Mouse (Mus musculus) kidney, postnatal 0 days (tissue): Measurements from ENCODE around the gene Il1rn. TPM values are rescaled to one million over a fixed set of nuclear protein-coding genes. Genes with fewer than 3 reads are reported as not detected.

Experiments
- ATAC-seq: fragments of 200-750 bp; cut with Nextera tagmentation; replicated peaks from 2 replicates; pipeline ENCODE4 v1.8.0; 2017; ENCODE audit warnings: low read depth, moderate number of reproducible peaks, moderate TSS enrichment, moderate library complexity; ENCODE audit not compliant: low FRiP score
- DNase-seq: peaks from one replicate; pipeline ENCODE4 v3.0.0-alpha.2; 2016; ENCODE audit warnings: low spot score
- H3K27ac ChIP-seq: fragments of 300-500 bp; sonication (generic); 2 replicates; pipeline ENCODE4 v1.5.1; 2014; ENCODE audit warnings: mild to moderate bottlenecking
- H3K27me3 ChIP-seq: fragments of 300-500 bp; sonication (generic); 2 replicates; pipeline ENCODE4 v1.6.1; 2014; ENCODE audit warnings: low read length, mixed read lengths; ENCODE audit not compliant: insufficient read depth
- H3K36me3 ChIP-seq: fragments of 300-500 bp; sonication (generic); 2 replicates; pipeline ENCODE4 v1.6.1; 2014; ENCODE audit warnings: low read length, mixed read lengths; ENCODE audit not compliant: insufficient read depth
- H3K4me1 ChIP-seq: fragments of 300-500 bp; sonication (generic); replicated peaks from 2 replicates; pipeline ENCODE4 v1.6.1; 2014; ENCODE audit warnings: antibody characterized with exemption, low read length, mixed read lengths; ENCODE audit not compliant: insufficient read depth
- H3K4me2 ChIP-seq: fragments of 300-500 bp; sonication (generic); 2 replicates; pipeline ENCODE4 v1.6.1; 2014; ENCODE audit warnings: mild to moderate bottlenecking, low read length, moderate library complexity, mixed read lengths
- H3K4me3 ChIP-seq: fragments of 300-500 bp; sonication (generic); replicated peaks from 2 replicates; pipeline ENCODE4 v1.5.1; 2014; ENCODE audit warnings: low read depth, low read length
- H3K9ac ChIP-seq: fragments of 300-500 bp; sonication (generic); 2 replicates; pipeline ENCODE4 v1.6.1; 2014; ENCODE audit warnings: low read depth, low read length
- H3K9me3 ChIP-seq: fragments of 300-500 bp; sonication (generic); replicated peaks from 2 replicates; pipeline ENCODE4 v1.6.1; 2016; ENCODE audit warnings: low read length, inconsistent platforms, mixed read lengths
- CTCF ChIP-seq: IDR thresholded peaks from 2 replicates; pipeline ENCODE4 v1.5.1; 2016; ENCODE audit warnings: antibody characterized with exemption, low read depth, mild to moderate bottlenecking, moderate library complexity
- WGBS: fragments of 180-500 bp; shearing (Covaris S2); extraction: QIAGEN DNeasy Blood & Tissue Kit; methylation state at CpG from one replicate; pipeline ENCODE4 v1.1.7; 2014; 5-methylcytosine and 5-hydroxymethylcytosine counted together
- polyA plus RNA-seq: library from polyadenylated mRNA; unstranded; fragments of >200 nt; fragmentation: Nextera tagmentation; extraction: Ambion mirVana; gene quantifications from 2 replicates; pipeline ENCODE4 v1.2.1, GENCODE M21; 2015

Gene Il1rn
- polyA plus RNA-seq, 1 experiment from 2014 or later = 0.92 TPM

DNA sequence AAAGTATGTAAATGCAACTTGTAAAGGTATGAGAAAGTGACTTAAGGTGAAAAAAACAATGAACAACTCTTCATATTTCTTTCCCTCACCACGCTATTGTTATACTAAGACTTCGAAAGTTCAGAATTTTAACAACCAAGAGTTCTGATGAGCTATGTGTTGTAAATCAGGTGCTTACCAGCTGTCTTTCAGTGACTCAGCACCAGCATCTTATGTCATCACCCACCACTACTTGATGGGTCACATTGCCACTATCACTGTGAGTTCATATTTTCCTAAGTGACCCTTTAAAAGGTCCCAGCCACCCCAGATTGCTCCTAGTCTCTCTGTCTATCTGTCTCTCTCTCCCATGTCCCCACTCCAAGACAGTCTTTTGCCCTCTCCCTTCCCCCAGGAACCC, 16.4 kb downstream of the Il1rn start:
- Histone ChIP-seq H3K4me3 (no peak overlapping the region), H3K4me2 (no peak overlapping the region), H3K36me3 (no peaks in the 10 kb centered on the region), H3K27me3 (no peaks in the 10 kb centered on the region), H3K9ac (no peak overlapping the region), H3K27ac (no peak overlapping the region), H3K9me3 (no peaks in the 10 kb centered on the region), H3K4me1 (no peaks in the 10 kb centered on the region)
- TF ChIP-seq CTCF = no peak
- DNase-seq (no peak), ATAC-seq (no peak)
- WGBS = 90% methylated on average over 2 of the region's 2 CpGs

DNA sequence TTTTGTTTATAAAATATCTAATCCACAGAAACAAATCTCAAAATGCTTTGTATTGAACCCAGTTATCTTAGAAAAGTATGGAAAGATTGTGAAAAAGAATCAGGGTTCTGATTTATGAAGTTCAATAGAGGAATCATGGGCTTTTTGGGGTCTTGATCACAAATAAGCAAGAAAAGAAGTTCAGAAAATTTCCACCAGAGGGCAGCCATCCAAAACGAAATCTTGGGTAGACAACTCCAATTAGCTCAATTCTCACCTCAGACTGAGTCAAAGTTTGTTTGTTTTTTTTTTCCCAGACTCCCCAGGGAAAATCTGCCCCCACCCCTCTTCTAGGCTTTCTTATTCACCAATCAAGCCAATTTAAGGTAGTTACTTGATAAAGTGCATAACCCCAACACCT, 21.0 kb downstream of the Il1rn start:
- DNase-seq = peak; percentile 47
- Histone ChIP-seq H3K27ac (no peak overlapping the region), H3K4me3 (no peak overlapping the region), H3K27me3 (no peaks in the 10 kb centered on the region), H3K9me3 (no peaks in the 10 kb centered on the region), H3K36me3 (no peaks in the 10 kb centered on the region), H3K4me1 (no peaks in the 10 kb centered on the region), H3K4me2 (no peak overlapping the region), H3K9ac (no peak overlapping the region)
- TF ChIP-seq CTCF = peak; percentile 71
- ATAC-seq = no peak
- 0% methylated on average over 1 of the region's 1 CpGs for WGBS

DNA sequence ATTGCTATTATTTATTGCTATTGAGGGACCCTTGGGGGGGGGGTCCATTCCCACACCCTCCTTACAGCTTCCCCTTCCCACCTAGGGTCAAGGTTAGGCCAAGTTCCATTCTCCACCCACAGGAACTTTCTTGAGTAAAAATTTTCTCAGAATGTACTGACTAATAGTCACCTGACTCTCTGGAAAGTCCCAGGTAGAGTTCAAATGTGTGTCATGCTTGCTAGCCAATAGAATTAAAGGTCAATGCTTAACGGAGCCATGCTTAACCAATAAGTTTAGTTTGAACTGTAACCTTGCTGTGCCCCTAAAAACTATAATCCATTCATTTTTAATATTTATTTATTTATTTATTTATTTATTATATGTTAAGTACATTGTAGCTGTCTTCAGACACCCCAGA, 22.7 kb downstream of the Il1rn start:
- no peak for DNase-seq
- Histone ChIP-seq H3K36me3 (no peaks in the 10 kb centered on the region), H3K9me3 (no peaks in the 10 kb centered on the region), H3K4me2 (no peak overlapping the region), H3K9ac (no peak overlapping the region), H3K4me1 (no peaks in the 10 kb centered on the region), H3K27me3 (no peaks in the 10 kb centered on the region), H3K27ac (no peak overlapping the region), H3K4me3 (no peak overlapping the region)
- no peak for TF ChIP-seq CTCF
- no peak for ATAC-seq
- WGBS = 83% methylated on average over 1 of the region's 1 CpGs

- no peak overlapping the region for H3K27ac ChIP-seq
- DNase-seq = no peak
- no peak overlapping the region for H3K9ac ChIP-seq
- no peak overlapping the region for H3K4me3 ChIP-seq
- TF ChIP-seq CTCF = peak; percentile 29; the same call in 1 of the 2 replicates
- H3K36me3 ChIP-seq = no peaks in the 10 kb centered on the region
- no peaks in the 10 kb centered on the region for H3K4me1 ChIP-seq
- no peaks in the 10 kb centered on the region for H3K27me3 ChIP-seq
- no peak for ATAC-seq
- 65% methylated on average over 3 of the region's 3 CpGs for WGBS
- no peak overlapping the region for H3K4me2 ChIP-seq
- no peaks in the 10 kb centered on the region for H3K9me3 ChIP-seq
These were observed 27.2 kb downstream of the Il1rn start for GRCm38 (mm10) chr2:24363818-24364217.

DNA sequence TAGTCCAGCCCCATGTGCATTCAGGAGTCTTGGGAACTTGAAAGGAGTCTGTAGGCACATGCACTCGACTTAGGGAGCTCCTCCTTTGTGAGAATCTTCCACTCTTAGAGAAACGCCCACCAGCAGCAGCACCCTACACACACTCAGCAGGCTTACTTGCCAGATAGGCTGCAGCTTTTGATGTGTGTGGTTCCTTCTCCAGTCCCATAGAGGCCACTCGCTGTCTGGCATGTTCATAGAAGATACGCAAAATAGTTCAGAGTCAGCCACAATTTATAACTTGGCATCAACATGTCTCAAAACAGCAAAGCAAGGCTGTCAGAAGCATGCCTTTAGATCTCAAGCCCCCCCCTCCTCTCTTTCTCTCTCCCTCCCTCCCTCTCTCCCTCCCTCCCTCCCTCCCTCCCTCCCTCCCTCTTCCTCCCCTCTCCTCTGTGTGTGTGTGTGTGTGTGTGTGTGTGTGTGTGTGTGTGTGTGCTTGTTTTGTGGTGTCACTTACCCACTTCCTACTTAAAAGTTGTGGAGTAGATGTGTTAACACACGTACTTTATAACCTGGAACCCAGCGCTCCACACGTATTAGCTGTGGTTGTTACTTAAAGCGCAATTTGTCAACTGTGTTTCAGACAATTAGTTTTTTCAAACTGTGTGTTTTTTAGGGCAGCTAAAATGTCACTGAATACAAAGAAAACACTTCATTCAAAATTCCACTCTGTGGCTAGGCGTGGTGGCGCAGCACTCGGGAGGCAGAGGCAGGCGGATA, 29.7 kb downstream of the Il1rn start:
- 62% methylated on average over 12 of the region's 12 CpGs for WGBS
- Histone ChIP-seq H3K4me1 (no peaks in the 10 kb centered on the region), H3K27ac (no peak overlapping the region), H3K27me3 (no peaks in the 10 kb centered on the region), H3K36me3 (no peaks in the 10 kb centered on the region), H3K9me3 (no peaks in the 10 kb centered on the region), H3K9ac (no peak overlapping the region), H3K4me2 (no peak overlapping the region), H3K4me3 (no peak overlapping the region)
- DNase-seq (peak; percentile 4), ATAC-seq (no peak)
- no peak for TF ChIP-seq CTCF

GRCm38 (mm10) chr2:24367030-24367894, 30.6 kb downstream of the Il1rn start, which contains the start of gene Psd4:
TSS of gene Psd4 (plus strand) at chr2:24367580.
- Histone ChIP-seq H3K36me3 (no peaks in the 10 kb centered on the region), H3K9ac (no peak within 1 kb of the TSS), H3K9me3 (no peaks in the 10 kb centered on the region), H3K4me1 (no peaks in the 10 kb centered on the region), H3K27me3 (no peaks in the 10 kb centered on the region), H3K27ac (no peak within 1 kb of the TSS), H3K4me3 (peak within 1 kb of the TSS; percentile 26), H3K4me2 (peak within 1 kb of the TSS; percentile 61)
- ATAC-seq = peak; percentile 94
- 4% methylated on average over 47 of the region's 47 CpGs for WGBS
- peak; percentile 78 for DNase-seq
- TF ChIP-seq CTCF = peak; percentile 34; the same call in 1 of the 2 replicates
